Mouse (Mus musculus): ENCODE measurements at regions not wholly inside any gene's neighbourhood (a gene's known extent, or its start where the extent isn't known, plus 50 kb on each side); places are given as distances from the start of the nearest gene placed in this dataset.
A peak's percentile ranks its signal among the peaks of the same experiment; 100 is the strongest.

GRCm38 (mm10) chr12:6046110-6046509, 670.6 kb upstream of the Klhl29 start:
- Histone ChIP-seq H3K36me3 (no peaks in the 10 kb centered on the region), H3K27me3 (replicated peaks) (no peaks in the 10 kb centered on the region), H3K4me1 (no peaks in the 10 kb centered on the region), H3K4me2 (no peak overlapping the region), H3K9ac (no peak overlapping the region), H3K27ac (no peak overlapping the region), H3K9me3 (no peaks in the 10 kb centered on the region), H3K4me3 (replicated peaks) (no peak overlapping the region)
- WGBS = 80% methylated on average over 2 of the region's 2 CpGs
- no peak for ATAC-seq (ENCODE audit: insufficient read depth, low FRiP score, low read depth)

- H3K4me3 ChIP-seq (replicated peaks) = no peak overlapping the region
- ATAC-seq (ENCODE audit: insufficient read depth, low FRiP score, low read depth) = no peak
- H3K36me3 ChIP-seq = no peaks in the 10 kb centered on the region
- H3K4me1 ChIP-seq = no peaks in the 10 kb centered on the region
- no peak overlapping the region for H3K4me2 ChIP-seq
- H3K27ac ChIP-seq = no peak overlapping the region
- no peaks in the 10 kb centered on the region for H3K9me3 ChIP-seq
- 28% methylated on average over 1 of the region's 1 CpGs for WGBS
- no peak overlapping the region for H3K9ac ChIP-seq
- no peaks in the 10 kb centered on the region for H3K27me3 ChIP-seq (replicated peaks)
These were observed 666.8 kb upstream of the Klhl29 start for GRCm38 (mm10) chr12:6042326-6042725.

GRCm38 (mm10) chr12:6024111-6024510, 648.6 kb upstream of the Klhl29 start:
- Histone ChIP-seq H3K9ac (no peak overlapping the region), H3K4me2 (no peak overlapping the region), H3K4me3 (replicated peaks) (no peak overlapping the region), H3K4me1 (no peaks in the 10 kb centered on the region), H3K9me3 (no peaks in the 10 kb centered on the region), H3K36me3 (no peaks in the 10 kb centered on the region), H3K27me3 (replicated peaks) (no peaks in the 10 kb centered on the region), H3K27ac (no peak overlapping the region)
- 82% methylated on average over 3 of the region's 3 CpGs for WGBS
- no peak for ATAC-seq (ENCODE audit: insufficient read depth, low FRiP score, low read depth)

- no peaks in the 10 kb centered on the region for H3K36me3 ChIP-seq
- no peaks in the 10 kb centered on the region for H3K9me3 ChIP-seq
- H3K4me3 ChIP-seq (replicated peaks) = no peak overlapping the region
- no peak overlapping the region for H3K4me2 ChIP-seq
- ATAC-seq (ENCODE audit: insufficient read depth, low FRiP score, low read depth) = no peak
- H3K27ac ChIP-seq = no peak overlapping the region
- 52% methylated on average over 2 of the region's 2 CpGs for WGBS
- H3K4me1 ChIP-seq = no peaks in the 10 kb centered on the region
- H3K27me3 ChIP-seq (replicated peaks) = no peaks in the 10 kb centered on the region
- H3K9ac ChIP-seq = no peak overlapping the region
These were observed 647.0 kb upstream of the Klhl29 start for GRCm38 (mm10) chr12:6022490-6022889.

- no peak overlapping the region for H3K9ac ChIP-seq
- no peak overlapping the region for H3K27ac ChIP-seq
- no peak overlapping the region for H3K4me3 ChIP-seq (replicated peaks)
- H3K36me3 ChIP-seq = no peaks in the 10 kb centered on the region
- ATAC-seq (ENCODE audit: insufficient read depth, low FRiP score, low read depth) = no peak
- no peaks in the 10 kb centered on the region for H3K4me1 ChIP-seq
- WGBS = 72% methylated on average over 3 of the region's 3 CpGs
- no peak overlapping the region for H3K4me2 ChIP-seq
- no peaks in the 10 kb centered on the region for H3K27me3 ChIP-seq (replicated peaks)
- no peaks in the 10 kb centered on the region for H3K9me3 ChIP-seq
These were observed 625.5 kb upstream of the Klhl29 start for GRCm38 (mm10) chr12:6000961-6001360.

GRCm38 (mm10) chr12:5997366-5997765, 621.9 kb upstream of the Klhl29 start:
- no peaks in the 10 kb centered on the region for H3K27me3 ChIP-seq (replicated peaks)
- 85% methylated on average over 5 of the region's 5 CpGs for WGBS
- no peak overlapping the region for H3K9ac ChIP-seq
- no peak for ATAC-seq (ENCODE audit: insufficient read depth, low FRiP score, low read depth)
- no peaks in the 10 kb centered on the region for H3K4me1 ChIP-seq
- no peaks in the 10 kb centered on the region for H3K36me3 ChIP-seq
- no peak overlapping the region for H3K4me3 ChIP-seq (replicated peaks)
- no peak overlapping the region for H3K4me2 ChIP-seq
- H3K27ac ChIP-seq = no peak overlapping the region
- no peaks in the 10 kb centered on the region for H3K9me3 ChIP-seq

- H3K4me2 ChIP-seq = no peak overlapping the region
- H3K27me3 ChIP-seq (replicated peaks) = no peaks in the 10 kb centered on the region
- no peak overlapping the region for H3K4me3 ChIP-seq (replicated peaks)
- no peaks in the 10 kb centered on the region for H3K4me1 ChIP-seq
- no peaks in the 10 kb centered on the region for H3K9me3 ChIP-seq
- 74% methylated on average over 6 of the region's 6 CpGs for WGBS
- H3K27ac ChIP-seq = no peak overlapping the region
- no peak for ATAC-seq (ENCODE audit: insufficient read depth, low FRiP score, low read depth)
- H3K36me3 ChIP-seq = no peaks in the 10 kb centered on the region
- H3K9ac ChIP-seq = no peak overlapping the region
These were observed 621.2 kb upstream of the Klhl29 start for GRCm38 (mm10) chr12:5996672-5997071.

- H3K4me1 ChIP-seq = no peaks in the 10 kb centered on the region
- no peaks in the 10 kb centered on the region for H3K36me3 ChIP-seq
- no peak; the same call in 1 of the 2 replicates for ATAC-seq (ENCODE audit: insufficient read depth, low FRiP score, low read depth)
- H3K9me3 ChIP-seq = no peaks in the 10 kb centered on the region
- H3K27me3 ChIP-seq (replicated peaks) = no peaks in the 10 kb centered on the region
- no peak overlapping the region for H3K4me3 ChIP-seq (replicated peaks)
- no peak overlapping the region for H3K9ac ChIP-seq
- no peak overlapping the region for H3K27ac ChIP-seq
- WGBS = 40% methylated on average over 13 of the region's 13 CpGs
- H3K4me2 ChIP-seq = 0 out of 2 replicates have a peak overlapping the region, but pooled peaks have one; percentile 0
These were observed 608.6 kb upstream of the Klhl29 start for GRCm38 (mm10) chr12:5983937-5984610.

- Histone ChIP-seq H3K36me3 (no peaks in the 10 kb centered on the region), H3K4me2 (no peak overlapping the region), H3K9ac (no peak overlapping the region), H3K27ac (no peak overlapping the region), H3K4me1 (no peaks in the 10 kb centered on the region), H3K9me3 (no peaks in the 10 kb centered on the region), H3K27me3 (replicated peaks) (no peaks in the 10 kb centered on the region), H3K4me3 (replicated peaks) (no peak overlapping the region)
- 48% methylated on average over 1 of the region's 1 CpGs for WGBS
- ATAC-seq (ENCODE audit: insufficient read depth, low FRiP score, low read depth) = no peak
These were observed 606.6 kb upstream of the Klhl29 start for GRCm38 (mm10) chr12:5982096-5982495.

GRCm38 (mm10) chr12:5975926-5976325, 600.4 kb upstream of the Klhl29 start:
- ATAC-seq (ENCODE audit: insufficient read depth, low FRiP score, low read depth) = no peak
- 87% methylated on average over 4 of the region's 4 CpGs for WGBS
- H3K27me3 ChIP-seq (replicated peaks) = no peaks in the 10 kb centered on the region
- no peak overlapping the region for H3K9ac ChIP-seq
- no peak overlapping the region for H3K4me2 ChIP-seq
- H3K4me3 ChIP-seq (replicated peaks) = no peak overlapping the region
- no peaks in the 10 kb centered on the region for H3K36me3 ChIP-seq
- no peak overlapping the region for H3K27ac ChIP-seq
- H3K9me3 ChIP-seq = no peaks in the 10 kb centered on the region
- H3K4me1 ChIP-seq = no peaks in the 10 kb centered on the region

GRCm38 (mm10) chr12:5969556-5969955, 594.1 kb upstream of the Klhl29 start:
- ATAC-seq (ENCODE audit: insufficient read depth, low FRiP score, low read depth) = no peak
- no peaks in the 10 kb centered on the region for H3K9me3 ChIP-seq
- WGBS = 70% methylated on average over 4 of the region's 4 CpGs
- H3K4me1 ChIP-seq = no peaks in the 10 kb centered on the region
- no peak overlapping the region for H3K4me3 ChIP-seq (replicated peaks)
- no peaks in the 10 kb centered on the region for H3K36me3 ChIP-seq
- H3K27me3 ChIP-seq (replicated peaks) = no peaks in the 10 kb centered on the region
- no peak overlapping the region for H3K9ac ChIP-seq
- no peak overlapping the region for H3K4me2 ChIP-seq
- H3K27ac ChIP-seq = no peak overlapping the region

- no peak overlapping the region for H3K4me3 ChIP-seq (replicated peaks)
- no peaks in the 10 kb centered on the region for H3K36me3 ChIP-seq
- H3K27ac ChIP-seq = no peak overlapping the region
- no peak overlapping the region for H3K4me2 ChIP-seq
- no peak overlapping the region for H3K9ac ChIP-seq
- no peaks in the 10 kb centered on the region for H3K9me3 ChIP-seq
- ATAC-seq (ENCODE audit: insufficient read depth, low FRiP score, low read depth) = no peak
- H3K27me3 ChIP-seq (replicated peaks) = no peaks in the 10 kb centered on the region
- 77% methylated on average over 2 of the region's 2 CpGs for WGBS
- no peaks in the 10 kb centered on the region for H3K4me1 ChIP-seq
These were observed 580.7 kb upstream of the Klhl29 start for GRCm38 (mm10) chr12:5956141-5956540.

GRCm38 (mm10) chr12:5955564-5955963, 580.1 kb upstream of the Klhl29 start:
- H3K4me2 ChIP-seq = no peak overlapping the region
- no peak overlapping the region for H3K4me3 ChIP-seq (replicated peaks)
- no peaks in the 10 kb centered on the region for H3K4me1 ChIP-seq
- H3K27me3 ChIP-seq (replicated peaks) = no peaks in the 10 kb centered on the region
- 66% methylated on average over 5 of the region's 5 CpGs for WGBS
- no peak for ATAC-seq (ENCODE audit: insufficient read depth, low FRiP score, low read depth)
- no peaks in the 10 kb centered on the region for H3K36me3 ChIP-seq
- no peaks in the 10 kb centered on the region for H3K9me3 ChIP-seq
- no peak overlapping the region for H3K27ac ChIP-seq
- H3K9ac ChIP-seq = no peak overlapping the region

Data from stomach, embryonic 15.5 days (tissue).